Mouse (Mus musculus) hindbrain, embryonic 14.5 days (tissue): Measurements from ENCODE around the gene Nol6. TPM values are rescaled to one million over a fixed set of nuclear protein-coding genes. Genes with fewer than 3 reads are reported as not detected.
"Not testable (repeated sequence)": the region's sequence is repeated elsewhere in the genome, so short reads cannot be mapped to it uniquely, and the experiment has no call there.

Source experiments
- ATAC-seq: fragments of 200-750 bp; cut with Nextera tagmentation; 2 replicates; pipeline ENCODE4 v1.8.0; 2017; ENCODE audit warnings: moderate number of reproducible peaks, mild to moderate bottlenecking, moderate TSS enrichment, moderate library complexity; ENCODE audit not compliant: low FRiP score
- DNase-seq: peaks from one replicate; pipeline ENCODE4 v3.0.0-alpha.2; 2015; ENCODE audit warnings: low spot score
- H3K27ac ChIP-seq: fragments of 300-500 bp; sonication (generic); 2 replicates; pipeline ENCODE4 v1.5.1; 2014; ENCODE audit warnings: mild to moderate bottlenecking, moderate library complexity
- H3K27me3 ChIP-seq: fragments of 300-500 bp; sonication (generic); 2 replicates; pipeline ENCODE4 v1.6.1; 2014; ENCODE audit warnings: mild to moderate bottlenecking, low read length, mixed read lengths; ENCODE audit not compliant: control insufficient read depth, insufficient read depth
- H3K36me3 ChIP-seq: fragments of 300-500 bp; sonication (generic); replicated peaks from 2 replicates; pipeline ENCODE4 v1.6.1; 2014; ENCODE audit not compliant: control insufficient read depth, insufficient read depth
- H3K4me1 ChIP-seq: fragments of 300-500 bp; sonication (generic); replicated peaks from 2 replicates; pipeline ENCODE4 v1.6.1; 2014; ENCODE audit warnings: antibody characterized with exemption, low read length, mixed read lengths; ENCODE audit not compliant: control insufficient read depth, insufficient read depth
- H3K4me2 ChIP-seq: fragments of 300-500 bp; sonication (generic); replicated peaks from 2 replicates; pipeline ENCODE4 v1.6.1; 2014; ENCODE audit warnings: mild to moderate bottlenecking, moderate library complexity
- H3K4me3 ChIP-seq: fragments of 300-500 bp; sonication (generic); replicated peaks from 2 replicates; pipeline ENCODE4 v1.5.1; 2014; ENCODE audit warnings: mild to moderate bottlenecking, low read length
- H3K9ac ChIP-seq: fragments of 300-500 bp; sonication (generic); 2 replicates; pipeline ENCODE4 v1.6.1; 2014
- H3K9me3 ChIP-seq: fragments of 300-500 bp; sonication (generic); 2 replicates; pipeline ENCODE4 v1.6.1; 2016; ENCODE audit warnings: low read length; ENCODE audit not compliant: control insufficient read depth
- WGBS: fragments of 180-500 bp; shearing (Covaris S2); extraction: QIAGEN DNeasy Blood & Tissue Kit; methylation state at CpG from one replicate; pipeline ENCODE4 v1.1.7; 2014; 5-methylcytosine and 5-hydroxymethylcytosine counted together
- polyA plus RNA-seq: library from polyadenylated mRNA; unstranded; fragments of >200 nt; fragmentation: Nextera tagmentation; extraction: Ambion mirVana; gene quantifications from 2 replicates; pipeline ENCODE4 v1.2.1, GENCODE M21; 2014

The Nol6 gene
- polyA plus RNA-seq, 1 experiment from 2014 or later = 38.4 TPM

- H3K27ac ChIP-seq = no peak overlapping the region
- DNase-seq (no peak), ATAC-seq (no peak)
- 85% methylated on average over 1 of the region's 1 CpGs for WGBS
- no peaks in the 10 kb centered on the region for H3K36me3 ChIP-seq
- no peak overlapping the region for H3K9ac ChIP-seq
- H3K4me3 ChIP-seq = no peak overlapping the region
- no peak overlapping the region for H3K4me2 ChIP-seq
- H3K9me3 ChIP-seq = no peaks in the 10 kb centered on the region
- no peaks in the 10 kb centered on the region for H3K4me1 ChIP-seq
- peaks cover 9% of the 10 kb centered on the region for H3K27me3 ChIP-seq
Observed at GRCm38 (mm10) chr4:41092958-41093357, 31.3 kb downstream of the Nol6 start.

- no peak overlapping the region for H3K4me3 ChIP-seq
- H3K9me3 ChIP-seq = no peaks in the 10 kb centered on the region
- H3K27me3 ChIP-seq = no peaks in the 10 kb centered on the region
- no peak overlapping the region for H3K27ac ChIP-seq
- no peaks in the 10 kb centered on the region for H3K4me1 ChIP-seq
- no peaks in the 10 kb centered on the region for H3K36me3 ChIP-seq
- no peak overlapping the region for H3K9ac ChIP-seq
- DNase-seq (no peak), ATAC-seq (no peak)
- H3K4me2 ChIP-seq = no peak overlapping the region
- WGBS = 63% methylated on average over 3 of the region's 3 CpGs
Observed at GRCm38 (mm10) chr4:41091391-41091790, 32.9 kb downstream of the Nol6 start.

GRCm38 (mm10) chr4:41089705-41090104, 34.5 kb downstream of the Nol6 start:
- no peaks in the 10 kb centered on the region for H3K4me1 ChIP-seq
- no peak overlapping the region for H3K4me2 ChIP-seq
- no peak overlapping the region for H3K9ac ChIP-seq
- no peak overlapping the region for H3K27ac ChIP-seq
- 84% methylated on average over 2 of the region's 2 CpGs for WGBS
- H3K27me3 ChIP-seq = no peaks in the 10 kb centered on the region
- H3K36me3 ChIP-seq = no peaks in the 10 kb centered on the region
- no peak overlapping the region for H3K4me3 ChIP-seq
- DNase-seq (no peak), ATAC-seq (no peak)
- no peaks in the 10 kb centered on the region for H3K9me3 ChIP-seq

- no peak overlapping the region for H3K4me2 ChIP-seq
- no peaks in the 10 kb centered on the region for H3K36me3 ChIP-seq
- H3K27ac ChIP-seq = no peak overlapping the region
- DNase-seq (no peak), ATAC-seq (no peak)
- H3K9ac ChIP-seq = no peak overlapping the region
- H3K9me3 ChIP-seq = no peaks in the 10 kb centered on the region
- H3K4me3 ChIP-seq = no peak overlapping the region
- 81% methylated on average over 4 of the region's 4 CpGs for WGBS
- H3K4me1 ChIP-seq = no peaks in the 10 kb centered on the region
- no peaks in the 10 kb centered on the region for H3K27me3 ChIP-seq
Observed at GRCm38 (mm10) chr4:41089189-41089588, 35.1 kb downstream of the Nol6 start.

- Histone ChIP-seq H3K36me3 (no peaks in the 10 kb centered on the region), H3K9ac (no peak overlapping the region), H3K27me3 (no peaks in the 10 kb centered on the region), H3K4me3 (no peak overlapping the region), H3K9me3 (no peaks in the 10 kb centered on the region), H3K4me2 (no peak overlapping the region), H3K27ac (no peak overlapping the region), H3K4me1 (no peaks in the 10 kb centered on the region)
- DNase-seq = no peak
- 86% methylated on average over 16 of the region's 16 CpGs for WGBS
- ATAC-seq = no peak
Observed at GRCm38 (mm10) chr4:41087459-41088298, 36.6 kb downstream of the Nol6 start.

- H3K36me3 ChIP-seq = no peaks in the 10 kb centered on the region
- no peak overlapping the region for H3K9ac ChIP-seq
- H3K27me3 ChIP-seq = no peaks in the 10 kb centered on the region
- no peak overlapping the region for H3K27ac ChIP-seq
- H3K4me3 ChIP-seq = no peak overlapping the region
- DNase-seq (no peak), ATAC-seq (no peak)
- H3K4me1 ChIP-seq = no peaks in the 10 kb centered on the region
- H3K4me2 ChIP-seq = no peak overlapping the region
- 79% methylated on average over 9 of the region's 9 CpGs for WGBS
- H3K9me3 ChIP-seq = no peaks in the 10 kb centered on the region
Observed at GRCm38 (mm10) chr4:41086947-41087346, 37.3 kb downstream of the Nol6 start.

- no peak for ATAC-seq
- WGBS = 90% methylated on average over 4 of the region's 4 CpGs
Observed at GRCm38 (mm10) chr4:41084819-41085218, 39.4 kb downstream of the Nol6 start.

GRCm38 (mm10) chr4:41082803-41083202, 41.5 kb downstream of the Nol6 start:
- not testable (repeated sequence) for H3K9ac ChIP-seq, H3K4me1 ChIP-seq, H3K27me3 ChIP-seq, H3K27ac ChIP-seq, H3K4me2 ChIP-seq, H3K36me3 ChIP-seq, DNase-seq, H3K9me3 ChIP-seq, ATAC-seq, H3K4me3 ChIP-seq
- 77% methylated on average over 4 of the region's 4 CpGs for WGBS

More at GRCm38 (mm10) chr4:41084819-41085218, 39.4 kb downstream of the Nol6 start:
- H3K4me3 ChIP-seq = no peak overlapping the region
- H3K9me3 ChIP-seq = no peaks in the 10 kb centered on the region
- H3K36me3 ChIP-seq = no peaks in the 10 kb centered on the region
- H3K4me2 ChIP-seq = no peak overlapping the region
- H3K9ac ChIP-seq = no peak overlapping the region
- H3K4me1 ChIP-seq = no peaks in the 10 kb centered on the region
- H3K27me3 ChIP-seq = no peaks in the 10 kb centered on the region
- no peak overlapping the region for H3K27ac ChIP-seq
- DNase-seq = no peak

- no peak overlapping the region for H3K27ac ChIP-seq
- H3K4me3 ChIP-seq = no peak overlapping the region
- H3K4me1 ChIP-seq = no peaks in the 10 kb centered on the region
- 76% methylated on average over 5 of the region's 5 CpGs for WGBS
- no peak overlapping the region for H3K9ac ChIP-seq
- H3K27me3 ChIP-seq = no peaks in the 10 kb centered on the region
- no peaks in the 10 kb centered on the region for H3K9me3 ChIP-seq
- no peak overlapping the region for H3K4me2 ChIP-seq
- DNase-seq (no peak), ATAC-seq (no peak)
- H3K36me3 ChIP-seq = no peaks in the 10 kb centered on the region
Observed at GRCm38 (mm10) chr4:41081733-41082132, 42.5 kb downstream of the Nol6 start.
